Mouse (Mus musculus) midbrain, embryonic 11.5 days (tissue): ENCODE measurements around the gene Kif26a. TPM values are rescaled to one million over a fixed set of nuclear protein-coding genes. Genes with fewer than 3 reads are reported as not detected.
A peak's percentile ranks its signal among the peaks of the same experiment; 100 is the strongest.

Source experiments
- ATAC-seq: fragments of 200-750 bp; cut with Nextera tagmentation; 2 replicates; pipeline ENCODE4 v1.8.0; 2017; ENCODE audit warnings: moderate TSS enrichment, moderate library complexity; ENCODE audit not compliant: low FRiP score
- DNase-seq: peaks from one replicate; pipeline ENCODE4 v3.0.0; 2015; ENCODE audit warnings: low spot score; ENCODE audit errors: missing footprints
- H3K27ac ChIP-seq: fragments of 300-500 bp; sonication (generic); 2 replicates; pipeline ENCODE4 v1.5.1; 2014; ENCODE audit warnings: low read depth, low read length
- H3K27me3 ChIP-seq: fragments of 300-500 bp; sonication (generic); 2 replicates; pipeline ENCODE4 v1.6.1; 2014; ENCODE audit warnings: mild to moderate bottlenecking, low read length, moderate library complexity, mixed read lengths; ENCODE audit not compliant: control insufficient read depth, insufficient read depth
- H3K36me3 ChIP-seq: fragments of 300-500 bp; sonication (generic); 2 replicates; pipeline ENCODE4 v1.6.1; 2014; ENCODE audit warnings: mild to moderate bottlenecking, low read length, moderate library complexity, mixed read lengths; ENCODE audit not compliant: control insufficient read depth, insufficient read depth
- H3K4me1 ChIP-seq: fragments of 300-500 bp; sonication (generic); 2 replicates; pipeline ENCODE4 v1.6.1; 2014; ENCODE audit warnings: low read length; ENCODE audit not compliant: control insufficient read depth, insufficient read depth
- H3K4me2 ChIP-seq: fragments of 300-500 bp; sonication (generic); 2 replicates; pipeline ENCODE4 v1.6.1; 2014; ENCODE audit warnings: mild to moderate bottlenecking, moderate library complexity
- H3K4me3 ChIP-seq: fragments of 300-500 bp; sonication (generic); 2 replicates; pipeline ENCODE4 v1.5.1; 2014; ENCODE audit warnings: low read depth, low read length
- H3K9ac ChIP-seq: fragments of 300-500 bp; sonication (generic); 2 replicates; pipeline ENCODE4 v1.6.1; 2014; ENCODE audit warnings: low read length
- H3K9me3 ChIP-seq: fragments of 300-500 bp; sonication (generic); 2 replicates; pipeline ENCODE4 v1.6.1; 2016; ENCODE audit warnings: low read length; ENCODE audit not compliant: control insufficient read depth
- WGBS: fragments of 180-500 bp; shearing (Covaris S2); extraction: QIAGEN DNeasy Blood & Tissue Kit; methylation state at CpG from one replicate; pipeline ENCODE4 v1.1.7; 2014; 5-methylcytosine and 5-hydroxymethylcytosine counted together
- polyA plus RNA-seq: library from polyadenylated mRNA; unstranded; fragments of >200 nt; fragmentation: Nextera tagmentation; extraction: Ambion mirVana; gene quantifications from 2 replicates; pipeline ENCODE4 v1.2.1, GENCODE M21; 2014

The Kif26a gene
- polyA plus RNA-seq, 1 experiment from 2014 or later = 3.5 TPM

- DNase-seq (no peak), ATAC-seq (no peak)
- H3K9me3 ChIP-seq = no peaks in the 10 kb centered on the region
- no peak overlapping the region for H3K4me3 ChIP-seq
- no peak overlapping the region for H3K27ac ChIP-seq
- H3K4me1 ChIP-seq = peaks cover 14% of the 10 kb centered on the region
- 39% methylated on average over 3 of the region's 3 CpGs for WGBS
- no peaks in the 10 kb centered on the region for H3K36me3 ChIP-seq
- H3K4me2 ChIP-seq = no peak overlapping the region
- H3K9ac ChIP-seq = peak overlapping the region; percentile 20; the same call in 1 of the 2 replicates
- no peaks in the 10 kb centered on the region for H3K27me3 ChIP-seq
Measured at GRCm38 (mm10) chr12:112184390-112184789, 38.4 kb downstream of the Kif26a start.

- H3K27ac ChIP-seq = no peak overlapping the region
- H3K36me3 ChIP-seq = no peaks in the 10 kb centered on the region
- DNase-seq (no peak), ATAC-seq (no peak)
- H3K9ac ChIP-seq = no peak overlapping the region
- no peak overlapping the region for H3K4me3 ChIP-seq
- H3K27me3 ChIP-seq = no peaks in the 10 kb centered on the region
- 91% methylated on average over 6 of the region's 6 CpGs for WGBS
- no peak overlapping the region for H3K4me2 ChIP-seq
- no peaks in the 10 kb centered on the region for H3K9me3 ChIP-seq
- peaks cover 16% of the 10 kb centered on the region for H3K4me1 ChIP-seq
Measured at GRCm38 (mm10) chr12:112186899-112187298, 40.9 kb downstream of the Kif26a start.

- DNase-seq (no peak), ATAC-seq (no peak)
- no peaks in the 10 kb centered on the region for H3K36me3 ChIP-seq
- no peak overlapping the region for H3K27ac ChIP-seq
- H3K27me3 ChIP-seq = no peaks in the 10 kb centered on the region
- H3K9me3 ChIP-seq = no peaks in the 10 kb centered on the region
- H3K4me1 ChIP-seq = peaks cover 12% of the 10 kb centered on the region
- no peak overlapping the region for H3K4me2 ChIP-seq
- 45% methylated on average over 6 of the region's 6 CpGs for WGBS
- H3K4me3 ChIP-seq = no peak overlapping the region
- no peak overlapping the region for H3K9ac ChIP-seq
Measured at GRCm38 (mm10) chr12:112191753-112192152, 45.7 kb downstream of the Kif26a start.

GRCm38 (mm10) chr12:112195019-112195418, 49.0 kb downstream of the Kif26a start:
- 0 out of 2 replicates have a peak, but pooled peaks have one; percentile 4 for ATAC-seq
- Histone ChIP-seq H3K9ac (peak overlapping the region; percentile 24; the same call in 1 of the 2 replicates), H3K4me2 (peak overlapping the region; percentile 20; the same call in 1 of the 2 replicates), H3K4me3 (no peak overlapping the region), H3K27ac (no peak overlapping the region; the same call in 1 of the 2 replicates), H3K4me1 (peaks cover 12% of the 10 kb centered on the region), H3K27me3 (no peaks in the 10 kb centered on the region), H3K9me3 (no peaks in the 10 kb centered on the region), H3K36me3 (no peaks in the 10 kb centered on the region)
- WGBS = 8% methylated on average over 13 of the region's 13 CpGs
- DNase-seq = no peak

GRCm38 (mm10) chr12:112196562-112196961, 50.6 kb downstream of the Kif26a start:
- Histone ChIP-seq H3K4me2 (no peak overlapping the region), H3K4me3 (no peak overlapping the region), H3K9ac (no peak overlapping the region), H3K27me3 (no peaks in the 10 kb centered on the region), H3K9me3 (no peaks in the 10 kb centered on the region), H3K4me1 (peaks cover 12% of the 10 kb centered on the region), H3K27ac (no peak overlapping the region), H3K36me3 (no peaks in the 10 kb centered on the region)
- no peak for ATAC-seq
- WGBS = 93% methylated on average over 10 of the region's 10 CpGs
- DNase-seq = no peak

GRCm38 (mm10) chr12:112199363-112199762, 53.4 kb downstream of the Kif26a start:
- no peak for ATAC-seq
- Histone ChIP-seq H3K4me2 (no peak overlapping the region), H3K27me3 (no peaks in the 10 kb centered on the region), H3K9me3 (no peaks in the 10 kb centered on the region), H3K27ac (no peak overlapping the region), H3K36me3 (no peaks in the 10 kb centered on the region), H3K4me1 (peaks cover 9% of the 10 kb centered on the region), H3K9ac (no peak overlapping the region), H3K4me3 (no peak overlapping the region)
- no peak for DNase-seq
- WGBS = 86% methylated on average over 3 of the region's 3 CpGs

GRCm38 (mm10) chr12:112200045-112200444, 54.0 kb downstream of the Kif26a start:
- H3K36me3 ChIP-seq = no peaks in the 10 kb centered on the region
- H3K4me2 ChIP-seq = no peak overlapping the region
- no peaks in the 10 kb centered on the region for H3K27me3 ChIP-seq
- H3K4me1 ChIP-seq = peaks cover 7% of the 10 kb centered on the region
- no peak overlapping the region for H3K27ac ChIP-seq
- H3K9ac ChIP-seq = no peak overlapping the region
- H3K9me3 ChIP-seq = no peaks in the 10 kb centered on the region
- no peak overlapping the region for H3K4me3 ChIP-seq
- 78% methylated on average over 2 of the region's 2 CpGs for WGBS
- no peak for ATAC-seq
- DNase-seq = no peak

- Histone ChIP-seq H3K27me3 (no peaks in the 10 kb centered on the region), H3K36me3 (no peaks in the 10 kb centered on the region), H3K27ac (peak overlapping the region; percentile 42; the same call in 1 of the 2 replicates), H3K4me3 (no peak overlapping the region), H3K4me2 (no peak overlapping the region), H3K9me3 (no peaks in the 10 kb centered on the region), H3K9ac (no peak overlapping the region), H3K4me1 (peaks cover 9% of the 10 kb centered on the region)
- DNase-seq = no peak
- peak; percentile 22; the same call in 1 of the 2 replicates for ATAC-seq
- 64% methylated on average over 2 of the region's 2 CpGs for WGBS
Measured at GRCm38 (mm10) chr12:112207163-112207562, 61.2 kb downstream of the Kif26a start.

GRCm38 (mm10) chr12:112207734-112208133, 61.7 kb downstream of the Kif26a start:
- ATAC-seq (no peak), DNase-seq (no peak)
- H3K4me2 ChIP-seq = no peak overlapping the region
- H3K9ac ChIP-seq = no peak overlapping the region
- H3K27me3 ChIP-seq = no peaks in the 10 kb centered on the region
- H3K4me1 ChIP-seq = peaks cover 9% of the 10 kb centered on the region
- H3K4me3 ChIP-seq = no peak overlapping the region
- 37% methylated on average over 4 of the region's 4 CpGs for WGBS
- no peaks in the 10 kb centered on the region for H3K9me3 ChIP-seq
- no peaks in the 10 kb centered on the region for H3K36me3 ChIP-seq
- no peak overlapping the region for H3K27ac ChIP-seq
